Comparison of ENCODE assay signal across 23 mouse cellular contexts in the genomic region with DNA sequence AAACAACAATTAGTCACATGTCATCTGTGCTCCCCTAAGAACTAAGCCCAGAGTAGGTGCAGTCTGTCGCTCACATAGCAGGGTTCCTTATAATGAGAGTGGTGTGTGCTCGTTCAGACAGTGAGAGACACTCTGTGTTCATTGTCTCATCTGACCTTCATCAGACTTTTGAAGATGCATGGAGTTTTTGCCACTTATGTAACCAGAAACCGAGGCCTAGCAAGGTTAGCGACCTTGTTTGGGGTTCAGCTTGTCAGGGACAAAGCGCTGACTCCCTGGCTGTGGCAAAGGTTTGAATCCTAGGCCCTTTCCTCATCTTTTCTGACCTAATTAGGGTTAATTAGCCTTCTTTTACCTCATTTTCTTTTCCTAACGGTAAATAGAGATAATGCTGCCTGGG. TPM values are rescaled to one million over a fixed set of nuclear protein-coding genes. Genes with fewer than 3 reads are reported as not detected.
"Had no signal": no experiment of that assay in that cellular context is flagged by ENCODE, and none has a peak within 500 bp of the region (broad histone marks: within the 10 kb centered on the region; RNA-seq: fewer than 3 reads in every experiment).

No protein-coding gene starts in this region.

- H3K36me3 ChIP-seq: liver, embryonic 13.5 days; lung, embryonic 15.5 days; midbrain, embryonic 15.5 days; neural tube, embryonic 12.5 days had no signal

- H3K27me3 ChIP-seq: lung, embryonic 15.5 days; midbrain, embryonic 15.5 days; neural tube, embryonic 12.5 days had no signal

- DNase-seq: kidney, postnatal 14 days; liver, embryonic 13.5 days; liver, postnatal 0 days; lung, postnatal 14 days; right cerebral cortex, adult 18-20 months; right cerebral cortex, postnatal 25 days; thymus, postnatal 36 days had no signal

- H3K27ac ChIP-seq: limb, embryonic 10.5 days; liver, embryonic 13.5 days; lung, embryonic 15.5 days; macrophage; midbrain, embryonic 15.5 days; neural tube, embryonic 12.5 days had no signal

- H3K4me3 ChIP-seq: limb, embryonic 10.5 days; liver, embryonic 13.5 days; lung, embryonic 15.5 days; megakaryocyte, embryonic 14.5 days; midbrain, embryonic 15.5 days; neural tube, embryonic 12.5 days had no signal

- H3K9ac ChIP-seq: liver, embryonic 13.5 days; liver, postnatal 0 days; lung, embryonic 15.5 days; midbrain, embryonic 15.5 days; neural tube, embryonic 12.5 days had no signal

RNA-seq across cellular contexts. Expression of a gene that starts 46.8 kb away (rescaled TPM):
- total RNA-seq: layer of hippocampus, adult 8-10 months; layer of hippocampus, postnatal 14 days; left cerebral cortex, adult 18-20 months; left cerebral cortex, postnatal 10 days; monocyte, adult 5-6 weeks; neutrophil, adult 5-6 weeks had no signal
- polyA plus RNA-seq: large intestine, adult 2 months; limb, embryonic 14.5 days; liver, embryonic 13.5 days; liver, postnatal 0 days; macrophage; midbrain, embryonic 11.5 days; midbrain, embryonic 15.5 days; small intestine, adult 2 months had no signal
